Mouse (Mus musculus) thymus, postnatal 14 days (tissue): ENCODE results near the gene H2-K1.
A peak's percentile ranks its signal among the peaks of the same experiment; 100 is the strongest.

Experiments
- DNase-seq: peaks from one replicate; pipeline ENCODE4 v3.0.0; 2021

Gene H2-K1

DNA sequence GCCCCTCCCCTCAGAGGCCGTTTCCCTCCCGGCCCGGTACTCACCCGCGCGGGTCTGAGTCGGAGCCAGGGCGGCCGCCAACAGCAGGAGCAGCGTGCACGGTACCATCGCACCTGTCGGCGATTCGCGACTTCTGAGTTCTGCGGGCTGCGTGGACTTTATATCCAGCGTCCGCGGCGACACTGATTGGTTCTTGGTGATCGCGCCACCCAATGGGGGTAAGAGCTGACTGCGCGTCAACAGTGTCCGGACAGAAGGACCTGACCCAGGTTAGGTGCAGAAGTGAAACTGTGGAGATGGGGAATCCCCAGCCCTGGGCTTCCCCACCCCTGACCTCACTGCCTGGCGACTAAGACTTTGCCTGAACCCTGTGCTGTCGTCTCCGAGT is at the start of gene H2-K1:
Gene H2-K1, minus strand, starts transcription at position 198 of the 388 bp plus-strand sequence.
- peak; percentile 81 for DNase-seq

DNA sequence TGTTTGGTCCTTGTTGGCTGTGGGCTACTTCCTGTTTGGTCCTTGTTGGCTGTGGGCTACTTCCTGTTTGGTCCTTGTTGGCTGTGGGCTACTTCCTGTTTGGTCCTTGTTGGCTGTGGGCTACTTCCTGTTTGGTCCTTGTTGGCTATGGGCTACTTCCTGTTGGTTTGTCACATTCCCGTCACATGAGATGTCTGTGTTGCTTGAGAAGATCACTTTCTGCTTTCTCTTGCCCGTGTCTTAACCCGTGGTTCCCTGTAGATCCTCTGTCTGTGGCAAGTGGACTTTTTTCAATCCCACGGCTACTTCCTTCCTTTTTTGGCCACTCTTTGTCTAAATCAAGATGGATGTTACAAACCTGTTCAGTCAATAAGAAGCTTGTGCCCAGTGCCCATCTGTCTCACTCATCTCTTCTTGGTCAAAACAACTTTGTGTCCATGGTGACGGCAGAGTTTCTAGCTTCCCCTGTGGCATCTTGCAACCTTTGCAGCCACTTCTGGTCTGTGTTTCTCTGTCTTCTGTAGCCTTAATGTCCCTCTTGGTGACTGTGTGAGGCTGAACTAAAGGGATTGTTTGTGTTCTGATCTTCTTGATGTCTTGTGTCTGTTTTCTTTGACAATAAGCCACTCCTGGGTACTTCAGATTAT is 47.4 kb upstream of the H2-K1 start:
- no peak for DNase-seq

DNA sequence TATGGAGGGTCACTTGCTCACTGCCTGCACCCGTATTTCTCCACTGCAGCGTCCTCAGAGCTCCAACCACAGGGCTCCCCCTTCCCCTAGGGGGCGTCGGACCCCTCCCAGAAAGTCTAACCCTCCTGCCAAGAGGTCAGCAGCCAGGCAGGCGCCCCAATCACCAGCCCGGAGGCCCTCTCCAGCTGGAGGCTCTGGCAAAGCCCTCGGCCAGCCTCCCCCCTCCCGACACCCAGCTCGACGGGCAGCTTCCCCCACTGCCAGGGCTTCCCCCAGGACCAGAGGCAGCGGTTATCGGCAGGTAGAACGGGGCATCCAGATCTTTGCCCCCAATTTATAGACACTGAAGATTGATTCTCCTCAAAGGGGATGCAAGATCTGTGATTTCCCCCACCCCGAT is 45.8 kb upstream of the H2-K1 start:
- DNase-seq, result no peak

DNA sequence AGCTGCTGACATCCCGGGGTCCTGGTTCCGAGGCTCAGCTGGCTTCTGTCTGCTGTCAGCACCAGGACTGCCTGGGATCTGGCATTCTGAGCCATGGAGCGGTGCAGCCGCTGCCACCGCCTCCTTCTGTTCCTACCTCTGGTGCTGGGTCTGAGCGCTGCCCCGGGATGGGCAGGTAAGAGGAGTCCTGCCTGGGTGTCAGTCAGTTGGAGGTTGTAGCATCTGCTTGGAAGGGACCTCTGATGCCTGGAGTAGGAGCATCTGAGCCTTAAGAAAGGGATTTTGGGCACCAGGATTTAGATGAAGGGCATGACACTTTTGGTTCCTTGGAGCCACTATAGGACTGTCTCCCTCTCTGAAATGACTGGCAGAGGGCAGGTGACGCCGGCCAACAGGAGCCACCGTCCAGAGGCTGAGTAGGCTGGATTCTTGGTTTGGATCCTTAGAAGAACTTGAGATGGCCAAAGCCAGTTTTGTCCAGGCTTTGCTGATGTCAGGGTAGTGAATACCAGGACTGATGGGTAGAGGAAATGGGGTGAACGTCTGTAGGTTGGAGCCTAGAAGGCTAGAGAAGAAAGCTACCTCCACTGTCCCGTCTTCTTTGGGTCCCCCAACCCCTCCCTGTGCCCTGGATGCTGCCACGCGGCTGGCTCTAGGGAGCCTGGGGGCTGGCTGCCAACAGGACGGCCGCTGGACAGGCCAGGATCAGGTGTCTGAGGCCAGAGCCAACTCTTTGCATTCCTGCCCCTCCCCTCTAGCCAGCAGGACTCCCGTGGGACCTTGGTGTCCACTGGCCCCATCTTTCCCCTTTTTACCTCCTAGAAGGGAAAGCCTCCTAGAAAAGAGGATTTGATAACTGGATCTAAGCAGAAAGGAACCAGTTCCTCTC is 39.7 kb upstream of the H2-K1 start:
- DNase-seq, result no peak

DNA sequence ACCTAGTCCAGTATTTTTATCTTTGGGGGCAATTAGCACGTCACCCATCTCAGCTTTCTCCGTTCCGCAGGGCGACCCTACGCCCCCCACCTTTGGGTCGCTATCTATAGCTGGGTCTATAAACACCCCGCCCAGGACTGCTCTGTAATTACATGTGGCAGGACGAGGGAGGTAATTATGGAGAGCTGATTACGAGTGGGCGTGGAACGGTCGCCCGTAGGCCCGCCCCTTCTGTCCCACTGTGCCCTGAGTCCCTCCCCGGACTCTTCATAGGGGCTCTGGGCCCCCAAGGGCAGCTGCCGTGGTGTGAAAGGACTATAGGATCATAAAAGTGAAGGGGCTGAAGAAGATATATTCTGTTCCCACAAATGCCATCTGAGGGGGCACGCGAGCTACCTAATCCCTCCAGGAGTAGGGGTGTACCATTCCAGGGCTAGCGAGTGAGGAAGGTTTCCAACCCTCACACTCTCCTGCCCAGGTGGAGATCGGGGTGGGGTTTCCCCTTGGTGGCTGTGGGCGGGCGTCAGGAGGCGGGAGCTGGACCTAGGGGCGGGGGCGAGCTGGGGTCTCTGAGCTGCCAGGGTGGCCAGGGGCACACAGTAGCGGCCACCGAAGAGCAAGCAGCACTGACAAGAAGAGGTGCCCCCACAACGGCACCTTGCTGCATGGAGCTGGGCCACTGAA is 38.9 kb upstream of the H2-K1 start, which contains the start of gene Col11a2:
Gene Col11a2, plus strand, starts transcription at position 560 of the 684 bp plus-strand sequence.
- no peak for DNase-seq

DNA sequence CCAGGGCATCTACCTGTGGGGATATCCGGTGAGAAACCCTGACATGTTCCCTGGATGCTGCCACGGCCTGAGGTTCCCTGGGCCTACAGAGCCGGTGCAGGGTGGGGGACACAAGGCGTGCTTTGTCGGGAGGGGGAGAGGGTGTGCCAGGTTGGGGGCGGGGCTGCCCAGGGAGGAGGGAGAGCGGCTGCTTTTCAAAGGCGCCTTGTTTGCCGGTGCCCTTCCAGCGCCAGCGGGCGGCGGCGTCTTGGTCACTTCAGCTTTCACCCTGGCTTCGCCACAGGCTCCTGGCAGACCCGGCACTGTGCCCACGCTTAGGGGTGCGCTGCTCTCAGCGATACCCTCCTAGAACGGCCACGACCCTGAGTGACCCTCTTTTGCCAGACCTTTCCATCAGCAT is 38.3 kb upstream of the H2-K1 start:
- no peak for DNase-seq

DNA sequence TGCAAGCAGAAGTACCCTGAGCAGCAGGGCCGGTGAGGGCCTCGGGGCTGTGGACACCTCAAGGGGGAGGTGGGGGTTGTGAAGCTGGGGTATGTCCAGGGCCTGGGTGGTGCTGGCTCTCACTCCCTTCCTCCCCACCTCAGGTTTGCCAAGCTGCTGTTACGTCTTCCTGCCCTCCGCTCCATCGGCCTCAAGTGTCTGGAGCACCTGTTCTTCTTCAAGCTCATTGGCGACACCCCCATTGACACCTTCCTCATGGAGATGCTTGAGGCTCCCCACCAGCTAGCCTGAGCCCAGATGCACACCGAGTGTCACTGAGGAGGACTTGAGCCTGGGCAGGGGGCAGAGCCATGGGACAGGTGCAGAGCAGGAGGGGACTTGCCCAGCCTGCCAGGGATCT is 37.1 kb upstream of the H2-K1 start:
- no peak for DNase-seq

DNA sequence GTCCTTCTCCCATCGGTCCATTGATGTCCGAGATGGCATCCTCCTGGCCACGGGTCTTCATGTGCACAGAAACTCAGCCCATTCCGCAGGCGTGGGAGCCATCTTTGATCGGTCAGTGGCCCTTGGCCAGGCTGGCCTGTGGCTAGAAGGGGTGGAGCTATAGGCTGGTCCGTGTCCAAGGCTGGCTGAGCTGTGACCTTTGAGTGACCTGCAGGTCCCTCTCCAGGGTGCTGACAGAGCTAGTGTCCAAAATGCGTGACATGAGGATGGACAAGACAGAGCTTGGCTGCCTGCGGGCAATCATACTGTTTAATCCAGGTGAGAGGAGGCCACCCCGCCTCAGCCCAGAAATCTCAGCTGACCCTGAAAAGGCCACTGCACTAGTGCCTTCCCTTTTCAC is 36.5 kb upstream of the H2-K1 start:
- no peak for DNase-seq

DNA sequence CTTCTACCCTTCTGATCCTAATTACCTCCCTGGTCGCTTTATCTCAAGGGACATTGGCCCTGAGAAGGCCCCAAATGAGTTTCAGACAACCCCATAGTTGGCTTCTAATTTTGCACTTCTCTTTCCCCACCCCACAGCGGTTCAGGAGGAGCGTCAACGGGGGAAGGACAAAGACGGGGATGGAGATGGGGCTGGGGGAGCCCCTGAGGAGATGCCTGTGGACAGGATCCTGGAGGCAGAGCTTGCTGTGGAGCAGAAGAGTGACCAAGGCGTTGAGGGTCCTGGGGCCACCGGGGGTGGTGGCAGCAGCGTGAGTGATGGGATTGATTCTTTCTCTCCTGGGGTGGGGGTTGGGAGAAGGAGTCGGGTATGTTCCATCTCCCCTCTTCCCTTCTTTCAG is 35.4 kb upstream of the H2-K1 start:
- no peak for DNase-seq

DNA sequence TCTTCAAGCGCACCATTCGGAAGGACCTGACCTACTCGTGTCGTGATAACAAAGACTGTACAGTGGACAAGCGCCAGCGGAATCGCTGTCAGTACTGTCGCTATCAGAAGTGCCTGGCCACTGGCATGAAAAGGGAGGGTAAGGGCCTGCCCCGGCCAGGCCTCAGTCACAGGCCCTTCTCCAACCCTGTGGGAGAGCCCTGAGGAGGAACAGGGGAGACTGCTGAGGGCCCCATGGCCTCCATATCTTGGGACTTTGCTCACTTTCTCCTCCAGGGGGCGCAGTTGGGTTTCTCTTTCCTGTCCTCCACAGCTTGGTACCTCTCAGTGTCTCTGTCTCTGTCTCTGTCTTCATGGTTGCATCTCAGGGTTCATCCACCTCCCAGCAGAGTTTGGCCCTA is 33.9 kb upstream of the H2-K1 start:
- peak; percentile 82 for DNase-seq

DNA sequence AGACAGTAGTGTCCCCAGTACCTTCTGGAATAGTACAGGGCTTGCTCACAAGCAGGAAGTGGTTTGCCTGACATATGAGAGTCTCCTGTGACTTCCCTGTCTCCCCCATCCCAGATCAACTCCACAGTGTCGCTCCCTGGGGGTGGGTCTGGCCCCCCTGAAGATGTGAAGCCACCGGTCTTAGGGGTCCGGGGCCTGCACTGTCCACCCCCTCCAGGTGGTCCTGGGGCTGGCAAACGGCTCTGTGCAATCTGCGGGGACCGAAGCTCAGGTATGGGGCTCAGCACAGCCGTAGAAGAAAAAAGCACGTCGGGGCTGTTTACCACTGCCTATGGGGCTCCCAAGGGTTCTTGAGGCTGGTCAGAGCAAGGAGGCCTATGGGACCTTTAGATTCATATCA is 33.3 kb upstream of the H2-K1 start:
- DNase-seq, result no peak

DNA sequence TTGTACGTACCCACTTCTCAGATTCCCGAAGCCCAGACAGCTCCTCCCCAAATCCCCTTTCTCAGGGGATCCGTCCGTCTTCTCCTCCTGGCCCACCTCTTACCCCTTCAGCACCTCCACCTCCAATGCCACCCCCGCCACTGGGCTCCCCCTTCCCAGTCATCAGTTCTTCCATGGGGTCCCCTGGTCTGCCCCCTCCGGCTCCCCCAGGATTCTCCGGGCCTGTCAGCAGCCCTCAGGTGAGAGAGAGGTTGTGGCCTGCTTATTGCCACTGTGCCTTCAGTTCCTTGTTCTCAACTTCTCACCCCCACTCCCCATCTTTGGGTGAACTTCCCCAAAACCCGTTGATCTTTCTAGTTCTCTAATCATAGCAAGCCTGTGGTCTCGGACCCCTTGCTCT is 32.7 kb upstream of the H2-K1 start:
- DNase-seq, result peak; percentile 48

DNA sequence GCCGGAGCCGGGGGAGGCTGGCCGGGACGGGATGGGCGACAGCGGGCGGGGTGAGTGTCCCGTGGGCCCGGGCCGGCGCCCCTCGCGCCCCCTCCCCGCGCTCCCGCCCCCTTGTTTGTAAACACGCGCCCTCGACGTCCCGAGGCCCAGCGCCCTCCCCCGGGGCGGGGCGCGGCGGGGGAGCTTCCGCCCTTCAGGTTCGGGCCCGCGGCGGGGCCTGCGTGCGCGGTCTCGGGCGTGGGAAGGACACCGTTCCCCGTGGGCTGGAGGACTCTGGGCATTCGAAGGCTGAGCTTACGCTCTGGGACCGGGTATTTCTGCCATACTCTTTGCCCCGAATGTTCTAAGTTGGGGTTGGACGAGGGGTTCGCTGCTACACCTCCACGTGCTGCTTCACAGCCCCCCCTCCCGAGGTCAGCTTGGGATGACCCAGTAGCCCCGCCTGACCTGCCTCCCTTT is 32.1 kb upstream of the H2-K1 start:
- peak; percentile 87 for DNase-seq

DNA sequence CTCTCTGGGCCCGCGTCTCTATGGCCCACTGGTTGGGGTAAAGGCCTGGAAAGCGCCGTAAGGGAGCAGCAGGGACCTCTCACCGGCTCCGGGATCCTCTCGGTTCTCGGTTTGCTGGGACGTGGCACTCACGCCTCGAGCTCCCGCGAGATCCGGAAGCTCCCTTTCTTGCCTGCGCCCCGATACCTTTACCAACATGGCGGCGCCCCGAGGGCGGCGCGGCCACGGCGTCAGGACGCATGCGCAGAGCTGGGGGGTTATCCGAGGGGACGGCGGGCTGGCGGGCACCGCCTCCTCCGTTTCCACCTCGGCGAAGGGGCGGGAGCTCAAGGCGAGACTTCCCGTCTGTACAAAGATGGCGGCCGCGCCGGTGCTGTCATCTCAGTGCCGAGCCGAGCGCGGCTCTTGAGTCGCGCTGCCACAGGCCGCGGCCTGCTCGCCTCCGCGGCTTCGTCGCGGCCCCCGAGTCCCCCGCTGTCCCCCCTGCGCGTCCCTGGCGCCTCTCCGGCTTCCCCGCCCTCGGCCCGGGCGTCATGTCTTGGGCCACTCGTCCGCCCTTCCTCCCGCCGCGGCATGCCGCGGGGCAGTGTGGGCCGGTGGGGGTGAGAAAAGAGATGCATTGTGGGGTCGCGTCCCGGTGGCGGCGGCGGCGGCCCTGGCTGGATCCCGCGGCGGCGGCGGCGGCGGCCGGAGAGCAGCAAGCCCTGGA is 31.5 kb upstream of the H2-K1 start, which contains the start of the genes Slc39a7 and Rxrb:
Gene Slc39a7, minus strand, starts transcription at position 218 of the 709 bp plus-strand sequence.
Gene Rxrb, plus strand, starts transcription at position 348 of the 709 bp plus-strand sequence.
- peak; percentile 100 for DNase-seq

DNA sequence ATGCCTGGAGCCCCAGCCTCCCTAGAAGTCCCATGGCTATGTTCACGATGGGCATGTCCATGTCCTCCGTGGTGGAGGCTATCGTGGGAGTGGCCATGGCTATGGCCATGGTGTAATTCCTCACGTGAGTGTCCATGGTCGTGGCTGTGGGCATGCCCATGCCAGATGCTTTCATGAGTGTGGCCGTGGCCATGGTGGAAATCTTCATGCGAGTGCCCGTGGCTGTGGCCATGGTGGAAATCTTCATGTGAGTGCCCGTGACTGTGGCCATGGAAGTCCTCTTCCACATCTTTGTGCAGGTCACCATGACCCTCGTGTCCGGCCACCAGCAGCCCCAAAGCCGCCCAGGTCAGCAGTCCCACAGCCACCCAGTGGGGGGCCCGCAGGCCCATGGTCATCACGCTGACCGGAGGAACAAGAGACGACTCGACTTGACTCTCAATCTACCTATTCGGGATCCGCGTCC is 30.7 kb upstream of the H2-K1 start:
- DNase-seq, result no peak

DNA sequence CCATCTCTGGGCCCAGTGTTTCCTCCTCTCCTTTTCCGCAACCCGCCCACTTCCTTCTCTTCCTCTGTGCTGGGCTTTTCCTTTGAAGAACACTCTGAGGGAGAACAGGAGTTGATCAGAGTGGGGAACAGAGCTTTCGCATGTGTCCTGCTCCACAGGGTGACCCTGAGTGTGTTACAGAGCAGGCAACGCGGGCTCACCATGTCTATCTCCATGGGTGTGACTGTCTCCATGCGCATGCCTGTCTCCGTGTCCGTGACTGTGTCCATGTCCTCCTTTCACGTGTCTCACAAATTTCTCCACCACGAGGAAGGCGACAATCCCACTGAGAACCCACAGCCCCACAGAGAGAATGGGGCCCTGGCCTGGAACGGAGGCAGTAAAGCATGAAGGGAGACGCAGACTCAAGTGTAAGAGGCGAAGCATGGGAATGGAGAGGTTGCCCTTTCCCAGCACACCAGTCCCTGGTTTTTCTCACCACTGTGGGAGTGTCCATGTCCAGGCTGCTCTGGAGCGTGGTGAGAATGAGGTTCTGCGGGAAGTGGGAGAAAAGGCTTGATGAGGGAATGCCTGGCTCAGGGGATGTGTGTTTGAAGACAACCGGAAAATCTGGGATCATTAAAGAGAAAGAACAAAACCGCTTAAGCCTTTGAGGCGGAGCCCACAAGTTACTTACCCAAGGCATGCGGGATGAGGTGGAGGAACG is 29.9 kb upstream of the H2-K1 start:
- no peak for DNase-seq

DNA sequence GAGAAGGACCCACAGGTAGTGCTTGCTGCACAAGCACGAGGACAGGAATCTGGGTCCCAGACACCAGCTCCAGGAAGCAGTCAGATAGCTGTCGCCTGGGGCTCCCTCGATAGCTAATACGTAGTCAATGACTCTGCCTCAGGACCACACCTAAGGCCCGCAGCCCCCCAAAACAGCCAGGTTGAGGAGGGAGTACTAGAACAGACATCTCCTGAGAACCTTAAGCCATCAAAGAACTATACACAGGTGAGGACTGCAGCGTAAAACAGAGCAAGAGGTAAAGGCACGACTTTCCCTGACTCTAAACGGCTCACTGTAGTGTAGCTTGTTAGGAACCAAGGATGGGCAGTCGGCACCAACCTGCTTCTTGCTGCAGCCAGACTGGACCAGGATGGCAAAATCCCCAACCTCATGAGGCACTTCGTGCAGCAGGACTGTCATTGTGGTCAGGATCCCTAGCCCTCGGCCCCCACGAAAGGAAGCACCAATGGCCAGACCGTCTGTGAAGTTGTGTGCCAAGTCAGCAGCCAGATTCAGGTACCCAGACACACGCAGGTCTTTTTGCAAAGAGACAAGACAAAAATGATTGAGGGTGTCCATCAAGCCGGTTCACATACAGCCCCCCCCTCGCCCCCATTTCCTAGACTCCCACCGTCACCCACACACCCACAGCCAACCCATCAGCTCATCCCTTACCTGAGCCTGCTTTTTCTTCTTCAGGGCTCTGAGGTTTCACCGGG is 29.2 kb upstream of the H2-K1 start:
- no peak for DNase-seq

DNA sequence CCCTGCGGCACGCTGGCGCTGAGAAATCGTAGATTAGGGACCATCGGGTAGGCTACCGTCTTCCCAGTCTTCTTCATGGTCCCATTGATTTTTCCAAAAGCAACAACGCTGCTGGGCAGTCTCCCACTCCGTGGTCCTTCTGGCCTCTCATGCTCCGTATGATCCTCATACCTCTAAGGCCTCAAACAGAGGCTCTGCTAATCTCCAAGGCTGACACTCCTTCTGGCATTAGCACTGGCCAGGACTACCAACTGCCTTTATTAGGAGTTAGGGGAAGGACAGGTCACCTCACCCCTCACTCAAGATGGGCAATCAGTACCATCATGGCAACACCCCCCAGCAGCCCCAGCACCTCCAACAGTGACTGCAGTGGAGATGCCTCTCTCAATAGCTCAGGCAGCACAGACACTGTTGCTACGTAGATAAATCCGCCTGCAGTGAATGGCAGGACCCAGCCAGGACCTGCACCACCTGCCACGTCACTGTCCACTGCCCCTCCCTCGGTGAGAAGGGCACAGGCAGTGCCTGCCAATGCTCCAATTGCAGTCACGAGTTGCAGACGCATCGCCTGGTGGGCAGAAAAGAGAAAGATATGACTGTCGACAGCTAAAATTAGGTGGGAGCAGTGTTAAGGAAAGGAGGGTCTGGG is 28.5 kb upstream of the H2-K1 start:
- no peak for DNase-seq

DNA sequence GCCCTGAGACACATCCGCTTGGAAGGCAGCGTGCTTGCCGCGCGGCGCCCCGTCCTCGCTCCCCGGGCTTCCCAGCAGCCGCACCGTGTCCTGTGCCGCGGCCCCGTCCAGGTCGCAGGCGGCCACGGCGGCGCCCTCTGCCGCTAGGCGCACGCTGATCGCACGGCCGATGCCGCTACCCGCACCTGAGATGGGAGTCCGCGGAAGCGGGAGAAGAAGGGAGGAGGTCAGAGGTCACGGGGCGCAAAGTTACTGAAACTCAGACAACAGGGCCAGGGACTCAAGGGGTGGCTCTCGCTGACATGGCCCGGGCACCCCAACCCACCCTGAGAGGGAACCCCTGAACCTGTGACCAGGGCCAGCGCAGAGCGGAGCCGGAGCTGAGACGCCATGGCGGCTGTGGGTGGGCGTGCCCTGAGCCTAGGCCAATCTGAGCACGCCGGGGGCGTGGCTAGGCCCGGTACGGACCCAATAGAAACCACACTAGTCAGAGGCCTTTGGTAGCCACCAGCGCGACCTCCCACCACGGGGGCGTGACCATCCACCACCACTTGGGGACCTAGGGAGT is 27.6 kb upstream of the H2-K1 start, which contains the start of gene H2-Ke6:
Gene H2-Ke6, minus strand, starts transcription at position 405 of the 568 bp plus-strand sequence.
- DNase-seq, result peak; percentile 94
